Mouse (Mus musculus) MEL (cell line): Measurements from ENCODE around the gene Cd84. TPM values are rescaled to one million over a fixed set of nuclear protein-coding genes. Genes with fewer than 3 reads are reported as not detected.

Source experiments
- DNase-seq: peaks from one replicate; pipeline ENCODE4 v3.0.0; 2011; ENCODE audit warnings: low read depth, low spot score
- H3K27ac ChIP-seq: 2 replicates; pipeline ENCODE4 v1.5.1; 2012; ENCODE audit warnings: low read depth, mild to moderate bottlenecking, control low read depth, low read length, moderate library complexity; ENCODE audit not compliant: control insufficient read depth
- H3K27me3 ChIP-seq, 2 experiments: fragments of 150-350 bp in 1 of 2; sonication (generic) in 1 of 2; 2 replicates each; pipeline ENCODE4 v1.6.1; 2012; ENCODE audit warnings: low read length in 2 of 2, mild to moderate bottlenecking in 2 of 2, improper control_type of control experiment in 1 of 2, moderate library complexity in 1 of 2; ENCODE audit not compliant: insufficient read depth in 2 of 2, control insufficient read depth in 1 of 2
- H3K36me3 ChIP-seq, 2 experiments: 2 replicates each; pipeline ENCODE4 v1.6.1; 2012 to 2014; ENCODE audit warnings: low read length in 2 of 2, improper control_type of control experiment in 1 of 2, inconsistent platforms in 1 of 2, mild to moderate bottlenecking in 1 of 2; ENCODE audit not compliant: insufficient read depth in 2 of 2, control insufficient read depth in 1 of 2
- H3K4me1 ChIP-seq, 2 experiments: fragments of 150-350 bp in 1 of 2; sonication (generic) in 1 of 2; 2 replicates each; pipeline ENCODE4 v1.6.1; 2012; ENCODE audit warnings: low read length in 2 of 2, improper control_type of control experiment in 1 of 2, mild to moderate bottlenecking in 1 of 2; ENCODE audit not compliant: insufficient read depth in 2 of 2, control insufficient read depth in 1 of 2
- H3K4me3 ChIP-seq, 2 experiments: fragments of 150-350 bp in 1 of 2; sonication (generic) in 1 of 2; 2 replicates each; pipeline ENCODE4 v1.5.1; 2012; ENCODE audit warnings: low read depth in 2 of 2, low read length in 2 of 2, mild to moderate bottlenecking in 2 of 2, moderate library complexity in 2 of 2, control low read depth in 1 of 2, improper control_type of control experiment in 1 of 2; ENCODE audit not compliant: control insufficient read depth in 1 of 2, insufficient read depth in 1 of 2
- H3K79me2 ChIP-seq: 2 replicates; pipeline ENCODE4 v1.6.1; 2012; ENCODE audit warnings: mild to moderate bottlenecking, low read length, moderate library complexity; ENCODE audit not compliant: control insufficient read depth, poor library complexity, insufficient read depth
- H3K9ac ChIP-seq: 2 replicates; pipeline ENCODE4 v1.6.1; 2012; ENCODE audit warnings: low read depth, mild to moderate bottlenecking, control low read depth, low read length, moderate library complexity; ENCODE audit not compliant: control insufficient read depth, poor library complexity, severe bottlenecking
- H3K9me3 ChIP-seq: fragments of 150-350 bp; sonication (generic); replicated peaks from 2 replicates; pipeline ENCODE4 v1.6.1; 2012; ENCODE audit warnings: mild to moderate bottlenecking, low read length, improper control_type of control experiment, moderate library complexity; ENCODE audit not compliant: insufficient read depth
- BHLHE40 ChIP-seq: IDR thresholded peaks from 2 replicates; pipeline ENCODE4 v1.6.1; 2012; ENCODE audit warnings: low read depth, mild to moderate bottlenecking, inconsistent platforms, low read length, improper control_type of control experiment, borderline replicate concordance
- CHD1 ChIP-seq: IDR thresholded peaks from 2 replicates; pipeline ENCODE4 v1.6.1; 2012; ENCODE audit warnings: low read depth, mild to moderate bottlenecking, inconsistent platforms, low read length, improper control_type of control experiment
- CTCF ChIP-seq, 3 experiments: IDR thresholded peaks in 2 of 3; conservative IDR thresholded peaks in 1 of 3; 2 replicates each; pipeline ENCODE4 v1.5.1; 2011 to 2012; ENCODE audit warnings: low read length in 3 of 3, low read depth in 2 of 3, mild to moderate bottlenecking in 2 of 3, improper control_type of control experiment in 1 of 3, inconsistent platforms in 1 of 3, mixed read lengths in 1 of 3, moderate library complexity in 1 of 3; ENCODE audit not compliant: control insufficient read depth in 1 of 3, insufficient read depth in 1 of 3, poor library complexity in 1 of 3, severe bottlenecking in 1 of 3
- E2F4 ChIP-seq: IDR thresholded peaks from 2 replicates; pipeline ENCODE4 v1.6.1; 2011; ENCODE audit warnings: low read depth, low read length, improper control_type of control experiment, borderline replicate concordance
- ELF1 ChIP-seq: IDR thresholded peaks from 2 replicates; pipeline ENCODE4 v1.6.1; 2014; ENCODE audit warnings: low read depth, mild to moderate bottlenecking, inconsistent platforms, low read length, improper control_type of control experiment, moderate library complexity
- EP300 ChIP-seq, 2 experiments: IDR thresholded peaks; 2 replicates each; pipeline ENCODE4 v1.6.1; 2011; ENCODE audit warnings: improper control_type of control experiment in 2 of 2, low read length in 2 of 2, low read depth in 1 of 2, mild to moderate bottlenecking in 1 of 2
- GABPA ChIP-seq: IDR thresholded peaks from 2 replicates; pipeline ENCODE4 v1.6.1; 2012; ENCODE audit warnings: low read depth, mild to moderate bottlenecking, inconsistent platforms, low read length, improper control_type of control experiment, moderate library complexity
- GATA1 ChIP-seq: IDR thresholded peaks from 2 replicates; pipeline ENCODE4 v1.6.1; 2011; ENCODE audit warnings: low read depth, low read length, improper control_type of control experiment
- HCFC1 ChIP-seq: IDR thresholded peaks from 2 replicates; pipeline ENCODE4 v1.6.1; 2012; ENCODE audit warnings: low read depth, mild to moderate bottlenecking, inconsistent platforms, low read length, improper control_type of control experiment, moderate library complexity
- MAZ ChIP-seq: IDR thresholded peaks from 2 replicates; pipeline ENCODE4 v1.6.1; 2012; ENCODE audit warnings: low read depth, mild to moderate bottlenecking, inconsistent platforms, low read length, improper control_type of control experiment
- MXI1 ChIP-seq: IDR thresholded peaks from 2 replicates; pipeline ENCODE4 v1.6.1; 2011; ENCODE audit warnings: mild to moderate bottlenecking, low read depth, low read length, improper control_type of control experiment
- NRF1 ChIP-seq: IDR thresholded peaks from 2 replicates; pipeline ENCODE4 v1.6.1; 2014; ENCODE audit warnings: low read depth, mild to moderate bottlenecking, inconsistent platforms, low read length, improper control_type of control experiment, moderate library complexity; ENCODE audit not compliant: poor library complexity, insufficient read depth, severe bottlenecking
- POLR2A ChIP-seq, 2 experiments: IDR thresholded peaks; 2 replicates each; pipeline ENCODE4 v1.6.1; 2011 to 2012; ENCODE audit warnings: low read length in 2 of 2, mild to moderate bottlenecking in 2 of 2, control low read depth in 1 of 2, improper control_type of control experiment in 1 of 2, low read depth in 1 of 2, moderate library complexity in 1 of 2; ENCODE audit not compliant: control insufficient read depth in 1 of 2, insufficient read depth in 1 of 2, poor library complexity in 1 of 2
- POLR2AphosphoS2 ChIP-seq: IDR thresholded peaks from 2 replicates; pipeline ENCODE4 v1.6.1; 2011; ENCODE audit warnings: low read length, improper control_type of control experiment
- POLR2AphosphoS5 ChIP-seq: IDR thresholded peaks from 2 replicates; pipeline ENCODE4 v1.6.1; 2012; ENCODE audit warnings: low read depth, borderline replicate concordance, mild to moderate bottlenecking, inconsistent platforms, low read length, moderate library complexity, mixed read lengths
- RAD21 ChIP-seq: IDR thresholded peaks from 2 replicates; pipeline ENCODE4 v1.6.1; 2011; ENCODE audit warnings: mild to moderate bottlenecking, low read depth, low read length, improper control_type of control experiment
- SIN3A ChIP-seq: IDR thresholded peaks from 2 replicates; pipeline ENCODE4 v1.6.1; 2012; ENCODE audit warnings: low read length, improper control_type of control experiment, inconsistent platforms
- SMC3 ChIP-seq: IDR thresholded peaks from 2 replicates; pipeline ENCODE4 v1.6.1; 2011; ENCODE audit warnings: low read depth, low read length, improper control_type of control experiment
- TAL1 ChIP-seq: IDR thresholded peaks from 2 replicates; pipeline ENCODE4 v1.6.1; 2012; ENCODE audit warnings: mild to moderate bottlenecking, inconsistent platforms, low read length, moderate library complexity, mixed read lengths
- UBTF ChIP-seq: IDR thresholded peaks from 2 replicates; pipeline ENCODE4 v1.6.1; 2012; ENCODE audit warnings: low read depth, mild to moderate bottlenecking, inconsistent platforms, low read length, improper control_type of control experiment, moderate library complexity, borderline replicate concordance; ENCODE audit not compliant: insufficient read depth
- USF1 ChIP-seq: IDR thresholded peaks from 2 replicates; pipeline ENCODE4 v1.6.1; 2014; ENCODE audit warnings: low read depth, mild to moderate bottlenecking, inconsistent platforms, low read length, improper control_type of control experiment, moderate library complexity
- USF2 ChIP-seq, 2 experiments: IDR thresholded peaks; 2 replicates each; pipeline ENCODE4 v1.6.1; 2011 to 2012; ENCODE audit warnings: improper control_type of control experiment in 2 of 2, low read length in 2 of 2, borderline replicate concordance in 1 of 2, inconsistent platforms in 1 of 2, low read depth in 1 of 2, mild to moderate bottlenecking in 1 of 2; ENCODE audit not compliant: insufficient read depth in 1 of 2
- ZC3H11A ChIP-seq: IDR thresholded peaks from 2 replicates; pipeline ENCODE4 v1.6.1; 2012; ENCODE audit warnings: low read depth, mild to moderate bottlenecking, inconsistent platforms, low read length, improper control_type of control experiment
- ZMIZ1 ChIP-seq: IDR thresholded peaks from 2 replicates; pipeline ENCODE4 v1.6.1; 2012; ENCODE audit warnings: low read depth, mild to moderate bottlenecking, inconsistent platforms, low read length, improper control_type of control experiment, moderate library complexity
- ZNF384 ChIP-seq: IDR thresholded peaks from 2 replicates; pipeline ENCODE4 v1.6.1; 2012; ENCODE audit warnings: low read depth, mild to moderate bottlenecking, inconsistent platforms, low read length, improper control_type of control experiment
- polyA plus RNA-seq, 2 experiments: library from polyadenylated mRNA; stranded (reverse) in 1 of 2; unstranded in 1 of 2; fragments of >175 nt in 1 of 2; fragments of >200 nt in 1 of 2; gene quantifications; 2 replicates each; pipeline versions ENCODE4 v1.2.1 to v1.2.4; 2012; ENCODE audit warnings: low replicate concordance in 2 of 2, low read depth in 1 of 2; ENCODE audit not compliant: insufficient read length in 2 of 2, insufficient read depth in 1 of 2, missing spikeins in 1 of 2
- total RNA-seq: library from RNA; depleted of rRNA; stranded (reverse); fragments of 300-350 nt; gene quantifications from 2 replicates; pipeline ENCODE4 v1.2.3, GENCODE M21; 2012

Cd84 gene
- total and polyA plus RNA-seq, 3 experiments: 6.8 to 10.4 TPM; not detected in 1

GRCm38 (mm10) chr1:171815545-171816439 is 23.7 kb upstream of the Cd84 start:
- H3K79me2 ChIP-seq: no peaks in the 10 kb centered on the region
- peak; percentile 91 for DNase-seq
- H3K27ac ChIP-seq: no peak overlapping the region
- TF ChIP-seq BHLHE40 (no peak), ZC3H11A (peak; percentile 83), RAD21 (peak; percentile 82), GABPA (no peak), TAL1 (no peak), SIN3A (peak; percentile 35; the same call in 1 of the 2 replicates), USF1 (peak; percentile 70), CTCF (IDR thresholded peaks at IDR 0.05 in 2 of 3, conservative IDR thresholded peaks at IDR 0.05 in 1 of 3; ENCODE audit: control insufficient read depth in 1 of 3, insufficient read depth in 1 of 3, low read depth in 2 of 3, low read length in 3 of 3, poor library complexity in 1 of 3, severe bottlenecking in 1 of 3) (peak; percentile 29 to 77 (median 76)), SMC3 (peak; percentile 85), ZMIZ1 (no peak), POLR2AphosphoS5 (no peak), NRF1 (no peak), POLR2AphosphoS2 (no peak)
- no peaks in the 10 kb centered on the region for H3K9me3 ChIP-seq
- no peak overlapping the region for H3K9ac ChIP-seq
- H3K4me1 ChIP-seq: 0 out of 4 replicates have a peak, but pooled peaks cover 0 to 2% of the 10 kb centered on the region in 2 experiments
- H3K27me3 ChIP-seq: no peaks in the 10 kb centered on the region
- no peak overlapping the region for H3K4me3 ChIP-seq
- H3K36me3 ChIP-seq: peaks cover 0 to 5% of the 10 kb centered on the region in 2 experiments; a peak in 1 of 4 replicates

GRCm38 (mm10) chr1:171816991-171817390 is 22.5 kb upstream of the Cd84 start:
- Histone ChIP-seq H3K9ac (no peak overlapping the region), H3K27me3 (no peaks in the 10 kb centered on the region), H3K4me1 (peaks cover 0 to 5% of the 10 kb centered on the region in 2 experiments; a peak in 1 of 4 replicates), H3K36me3 (peaks cover 0 to 5% of the 10 kb centered on the region in 2 experiments; a peak in 1 of 4 replicates), H3K9me3 (no peaks in the 10 kb centered on the region), H3K79me2 (no peaks in the 10 kb centered on the region), H3K4me3 (no peak overlapping the region), H3K27ac (no peak overlapping the region)
- peak; percentile 75 for DNase-seq
- TF ChIP-seq E2F4: no peak
- TF ChIP-seq MXI1: peak; percentile 45; the same call in 1 of the 2 replicates
- TF ChIP-seq SMC3: peak; percentile 19; the same call in 1 of the 2 replicates
- TF ChIP-seq GATA1: peak; percentile 52; the same call in 1 of the 2 replicates
- no peak for TF ChIP-seq ZNF384
- TF ChIP-seq POLR2AphosphoS5: no peak
- TF ChIP-seq NRF1: no peak
- peak; percentile 14 to 49; a peak in 1 of 4 replicates for TF ChIP-seq EP300 (IDR thresholded peaks at IDR 0.05; ENCODE audit: low read depth in 1 of 2, low read length in 2 of 2)
- no peak for TF ChIP-seq MAZ
- no peak for TF ChIP-seq ELF1
- no peak for TF ChIP-seq UBTF
- no peak for TF ChIP-seq USF1
- TF ChIP-seq CHD1: no peak
- TF ChIP-seq POLR2A (IDR thresholded peaks at IDR 0.05; ENCODE audit: control insufficient read depth in 1 of 2, insufficient read depth in 1 of 2, low read depth in 1 of 2, low read length in 2 of 2, poor library complexity in 1 of 2): no peak
- TF ChIP-seq USF2 (IDR thresholded peaks at IDR 0.05; ENCODE audit: borderline replicate concordance in 1 of 2, insufficient read depth in 1 of 2, low read depth in 1 of 2, low read length in 2 of 2): no peak
- no peak for TF ChIP-seq HCFC1
